Mouse (Mus musculus) gastrocnemius, postnatal 10 days (tissue): ENCODE data around the gene Dyrk2. TPM values are rescaled to one million over a fixed set of nuclear protein-coding genes. Genes with fewer than 3 reads are reported as not detected.

Experiments used
- DNase-seq: peaks from one replicate; pipeline ENCODE4 v3.0.0; 2021; ENCODE audit warnings: mixed read lengths
- long read RNA-seq, 2 experiments: library from polyadenylated mRNA; stranded (forward); transcript quantifications; one replicate each; pipeline ENCODE4 v2.0.0; 2021
- total RNA-seq, 2 experiments: library from RNA; stranded (reverse); gene quantifications; 2 replicates each; pipeline ENCODE4 v1.2.3; 2021

Dyrk2 gene
- 100 to 1,000 TPM in 1 of 2 experiments, 10 to 100 TPM in 1; 91.0 to 109 TPM for total RNA-seq
- long read RNA-seq, experiment 1, full-length matches to known transcripts = 119 of 147 reads
- long read RNA-seq, experiment 1, partial matches to known transcripts = 3 of 147 reads
- long read RNA-seq, experiment 1, other reads (novel, unspliced or antisense) = 25 of 147 reads
- long read RNA-seq, experiment 2, full-length matches to known transcripts = 82 of 107 reads
- long read RNA-seq, experiment 2, partial matches to known transcripts = 5 of 107 reads
- long read RNA-seq, experiment 2, other reads (novel, unspliced or antisense) = 20 of 107 reads

DNA sequence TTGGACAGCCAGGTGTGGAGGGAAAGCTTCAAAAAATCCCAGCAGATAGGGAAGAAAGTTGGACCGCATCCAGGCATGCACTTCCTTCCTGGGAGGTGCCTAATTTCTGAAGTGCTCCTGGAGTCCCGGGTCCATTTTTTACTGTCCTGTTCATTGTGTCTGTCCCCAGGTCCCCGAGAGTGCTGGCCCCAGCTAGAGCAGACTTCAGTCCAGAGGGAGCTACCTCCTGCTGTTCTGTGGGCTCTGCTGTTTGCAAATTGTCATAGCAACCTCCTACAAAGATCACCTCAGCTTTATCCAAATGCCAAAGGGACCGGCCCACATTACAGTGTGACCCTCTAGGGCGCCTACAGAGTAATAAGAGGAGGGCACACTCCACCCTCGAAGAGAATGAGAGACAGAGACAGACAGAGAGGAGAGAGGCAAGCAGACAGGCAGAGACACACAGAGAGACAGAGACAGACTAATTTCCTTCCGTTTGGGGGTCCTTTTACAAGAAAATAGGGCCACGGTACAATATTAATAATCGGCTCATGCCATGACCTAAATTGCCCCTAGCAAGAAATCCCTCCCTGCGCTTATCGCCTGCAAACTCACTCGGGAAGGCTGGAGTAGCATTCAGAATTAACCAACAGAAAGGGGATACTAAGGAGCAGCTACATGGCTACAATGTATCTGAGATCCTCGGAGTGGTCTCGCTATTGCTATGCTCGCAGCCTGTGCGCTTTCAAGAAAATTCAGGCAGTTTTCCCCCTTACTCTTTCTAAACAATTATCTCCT lies at the start of gene Dyrk2:
Gene Dyrk2 (minus strand): TSS at position 9 of the 780 bp plus-strand sequence.
- peak; percentile 43 for DNase-seq

GRCm38 (mm10) chr10:118902625-118903024 lies 32.6 kb upstream of the Dyrk2 start:
- no peak for DNase-seq

DNA sequence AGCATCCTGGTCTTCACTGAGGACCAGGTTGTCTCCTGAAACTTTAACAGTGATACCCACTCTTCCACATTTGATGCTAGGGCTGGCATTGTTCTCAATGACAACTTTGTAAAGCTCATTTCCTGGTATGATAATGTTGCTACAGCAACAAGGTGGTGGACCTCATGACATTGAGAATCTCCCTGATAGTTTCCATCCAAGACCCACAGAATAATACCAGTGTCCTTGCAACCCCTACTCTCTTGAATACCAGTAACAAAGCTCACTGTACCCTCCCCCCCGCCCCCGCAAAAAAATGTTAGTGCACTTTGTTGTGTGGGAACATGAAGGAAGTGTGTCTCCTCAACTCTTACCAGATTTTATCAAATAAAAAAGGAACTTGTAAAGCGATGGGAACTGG lies 23.6 kb upstream of the Dyrk2 start:
- DNase-seq = no peak

DNA sequence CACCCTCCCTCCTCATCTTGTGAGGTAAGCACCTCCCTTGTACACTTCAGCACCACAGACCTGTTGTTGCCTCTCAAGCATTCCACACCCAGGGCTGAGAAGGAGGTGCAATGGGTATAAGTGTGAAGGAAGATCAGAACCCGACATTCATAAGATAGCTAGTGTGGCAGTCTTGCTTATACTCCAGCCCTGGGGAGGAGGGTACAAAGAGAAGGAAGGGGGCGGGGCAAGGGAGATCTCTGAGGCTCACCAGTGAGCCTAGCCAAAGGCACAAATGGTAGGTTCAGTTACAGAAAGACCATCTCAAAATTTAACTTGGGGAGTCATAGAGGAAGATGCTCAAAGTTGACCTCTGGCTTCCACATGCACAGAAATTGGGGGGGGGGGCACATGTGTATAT lies 14.1 kb upstream of the Dyrk2 start:
- DNase-seq = no peak

GRCm38 (mm10) chr10:118883317-118883716 lies 13.3 kb upstream of the Dyrk2 start:
- no peak for DNase-seq

GRCm38 (mm10) chr10:118882258-118882885 lies 12.4 kb upstream of the Dyrk2 start:
- DNase-seq = no peak

- no peak for DNase-seq
Measured at GRCm38 (mm10) chr10:118880776-118881175, 10.8 kb upstream of the Dyrk2 start.

GRCm38 (mm10) chr10:118872196-118872595 lies 2.2 kb upstream of the Dyrk2 start:
- no peak for DNase-seq

DNA sequence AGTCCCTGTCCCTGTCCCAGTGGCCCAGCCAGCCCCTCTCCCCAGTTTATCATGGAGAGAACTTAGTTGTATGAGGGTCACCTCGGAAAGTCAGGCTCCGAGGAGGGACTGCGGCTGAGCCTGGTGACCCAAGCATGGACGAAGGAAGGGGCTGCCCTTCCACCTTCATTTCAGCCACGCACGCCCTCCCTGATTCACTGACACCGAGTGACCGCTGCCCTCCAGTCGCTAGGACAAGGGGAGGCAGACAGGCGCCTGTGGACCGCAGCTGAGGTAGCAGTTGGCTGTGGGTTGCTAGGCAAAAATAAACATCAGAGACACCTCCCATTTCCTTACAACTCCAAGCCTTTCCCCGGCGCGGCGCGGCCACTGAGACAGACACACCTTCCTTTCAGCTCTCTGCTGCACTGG lies 413 bp downstream of the Dyrk2 start:
- peak; percentile 61 for DNase-seq

DNA sequence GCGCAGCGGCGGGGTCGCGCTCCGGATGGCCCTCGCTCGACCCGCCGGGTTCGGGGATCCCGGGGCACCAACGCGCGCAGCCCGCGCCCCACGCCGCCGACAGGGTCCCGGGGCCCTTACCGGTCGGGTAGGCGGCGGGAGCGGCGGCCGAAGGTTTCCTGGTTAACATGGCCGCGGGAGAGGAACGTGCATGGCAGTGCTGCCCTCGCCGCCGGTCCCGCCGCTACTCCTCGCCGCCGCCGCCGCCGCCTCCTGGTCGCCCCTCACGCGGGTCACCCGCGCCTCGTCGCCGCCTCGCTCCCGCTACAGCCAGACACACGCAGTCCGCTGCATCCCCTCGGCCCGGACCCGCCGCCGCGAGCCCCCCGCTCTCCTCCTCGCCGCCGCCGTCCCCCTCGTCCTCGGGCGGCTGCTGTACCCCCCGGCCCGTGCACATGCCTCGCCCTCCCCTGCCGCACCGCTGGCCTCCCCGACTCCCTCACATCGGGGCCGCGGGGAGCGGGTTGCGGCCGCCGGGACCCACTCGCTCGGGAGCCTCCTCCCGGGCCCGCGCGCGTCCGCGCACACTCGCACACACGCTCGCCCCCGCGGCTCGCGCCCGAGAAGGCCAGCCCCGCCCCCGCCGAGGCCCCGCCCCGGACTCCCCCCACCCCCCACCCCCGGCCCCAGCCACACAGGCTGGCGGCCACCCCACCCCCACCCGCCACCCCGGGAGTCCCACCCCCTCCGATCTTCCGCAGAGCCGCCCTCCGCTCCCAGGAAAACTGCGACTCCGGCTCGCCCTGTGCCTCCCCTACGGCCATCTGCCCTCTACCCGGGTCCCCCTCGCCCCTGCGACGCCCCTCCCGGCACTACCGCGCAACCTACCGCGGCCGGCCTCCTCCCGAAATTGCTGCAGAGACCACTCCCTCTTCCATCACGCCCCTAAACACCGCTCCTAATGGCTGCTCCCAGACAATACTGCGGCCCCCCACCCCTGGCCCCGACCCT lies 1.1 kb downstream of the Dyrk2 start:
- DNase-seq = peak; percentile 91

DNA sequence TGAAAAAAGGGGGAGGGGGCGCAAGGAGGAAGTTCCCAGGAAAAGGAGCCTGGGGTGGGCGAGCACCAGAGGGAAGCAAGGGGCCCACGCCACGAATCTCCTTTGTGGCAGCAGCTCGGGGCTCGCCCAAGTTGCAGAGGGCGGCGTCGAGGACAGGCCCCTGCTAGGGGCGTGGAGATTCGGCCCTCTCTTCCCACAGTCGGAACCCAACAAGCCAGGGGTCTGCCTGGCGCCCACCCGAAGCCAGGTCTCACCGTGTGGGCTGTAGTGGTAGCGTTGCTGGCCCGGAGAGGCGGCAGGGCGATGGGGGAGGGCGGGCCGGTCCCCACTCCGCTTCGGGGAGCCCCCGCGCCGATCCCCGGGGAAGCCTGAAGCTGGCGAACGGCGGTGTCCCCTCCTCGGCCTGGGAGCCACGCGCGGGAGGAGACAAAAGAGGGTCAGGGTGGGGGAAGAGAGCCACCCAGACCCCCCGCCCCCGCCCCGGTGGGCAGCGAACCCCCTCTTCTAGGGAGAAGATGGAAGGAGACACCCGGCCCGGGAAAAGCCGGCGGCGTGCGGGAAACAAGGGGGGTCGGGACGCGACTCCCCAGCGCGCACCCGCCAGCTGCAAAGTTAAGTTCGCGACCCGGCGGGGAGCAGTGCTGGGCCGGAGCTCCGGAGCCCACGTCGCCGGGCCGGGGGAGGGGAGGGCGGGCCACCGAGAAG lies 2.0 kb downstream of the Dyrk2 start:
- peak; percentile 66 for DNase-seq

GRCm38 (mm10) chr10:118867304-118867895 lies 2.6 kb downstream of the Dyrk2 start:
- peak; percentile 26 for DNase-seq

DNA sequence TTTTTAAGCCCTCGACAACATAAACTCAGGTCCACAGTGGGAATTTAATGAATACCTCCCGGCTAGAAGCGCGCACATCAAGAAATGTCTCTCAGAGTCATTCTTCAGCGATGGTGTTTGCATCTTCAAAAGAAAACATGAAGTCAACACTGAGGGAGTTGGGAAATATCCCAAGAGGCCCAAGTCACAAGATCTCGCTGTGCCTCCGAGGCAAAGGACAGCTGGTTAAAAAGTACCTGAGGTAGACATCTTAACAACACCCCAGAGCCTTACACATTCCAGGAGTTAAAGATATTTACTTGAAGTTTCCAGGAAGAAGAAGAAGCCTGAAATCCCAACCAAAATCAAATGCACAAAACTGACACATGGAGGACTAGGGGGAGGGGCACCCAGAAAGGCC lies 5.0 kb downstream of the Dyrk2 start:
- DNase-seq = no peak

- peak; percentile 19 for DNase-seq
Measured at GRCm38 (mm10) chr10:118863611-118864010, 6.4 kb downstream of the Dyrk2 start.

DNA sequence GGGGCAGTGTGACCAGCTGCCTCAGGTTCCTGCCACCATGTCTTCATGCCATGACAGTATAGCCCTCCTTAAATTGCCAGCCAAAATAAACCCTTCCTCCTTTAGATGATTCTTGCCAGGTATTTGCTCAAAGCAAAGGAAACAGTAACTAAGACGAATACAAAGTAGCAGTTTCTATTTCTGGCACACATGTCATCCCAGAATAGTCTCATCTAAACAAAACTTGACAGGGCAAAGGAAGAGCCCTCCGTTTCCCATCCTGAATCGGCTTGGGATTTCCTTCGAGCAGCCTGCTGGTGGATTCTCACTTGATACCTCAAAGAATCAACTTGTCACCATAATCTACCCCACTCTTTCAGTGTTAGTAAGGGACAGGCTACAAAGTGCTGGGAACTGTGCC lies 7.8 kb downstream of the Dyrk2 start:
- DNase-seq = no peak

GRCm38 (mm10) chr10:118861234-118862025 lies 8.6 kb downstream of the Dyrk2 start:
- no peak for DNase-seq

GRCm38 (mm10) chr10:118859655-118860054 lies 10.4 kb downstream of the Dyrk2 start:
- no peak for DNase-seq

DNA sequence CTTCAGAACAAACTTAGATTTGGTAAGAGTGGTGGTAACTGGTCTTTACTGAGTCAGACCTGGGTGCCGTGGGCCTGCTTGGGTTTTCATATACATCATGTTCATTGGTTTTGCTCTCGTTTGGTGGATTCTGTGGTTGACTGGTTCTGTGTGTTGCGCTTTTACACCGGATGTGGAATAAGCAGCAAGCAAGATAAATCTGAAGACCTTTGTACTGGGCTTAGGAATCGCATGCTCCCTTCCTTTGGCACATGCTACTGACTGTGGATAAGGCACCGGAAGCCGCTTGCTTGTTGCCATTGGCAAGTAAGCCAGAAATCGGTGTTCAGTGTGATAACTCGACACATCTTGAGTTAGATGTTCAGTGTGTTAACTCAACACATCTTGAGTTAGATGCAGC lies 15.4 kb downstream of the Dyrk2 start:
- DNase-seq = no peak

- no peak for DNase-seq
Measured at GRCm38 (mm10) chr10:118852554-118852953, 17.5 kb downstream of the Dyrk2 start.

DNA sequence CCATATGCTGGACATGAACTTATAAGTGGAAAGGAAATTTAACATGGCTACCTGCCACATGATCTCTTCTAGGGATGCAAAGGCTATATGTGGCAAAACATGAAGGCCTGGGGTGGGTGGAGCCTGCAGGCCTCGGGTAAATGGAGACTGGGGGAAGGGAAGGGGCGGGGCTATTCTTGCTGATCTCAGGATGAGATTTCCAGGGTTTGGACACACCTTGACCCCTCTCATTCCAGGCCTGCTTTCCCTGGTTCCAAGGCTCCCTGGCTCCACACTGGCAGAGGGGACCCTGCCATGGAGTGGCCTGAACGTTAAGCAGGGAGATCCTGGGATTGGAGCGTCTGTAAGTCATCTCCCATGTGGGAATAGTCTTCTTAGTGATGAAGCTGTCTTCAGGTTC lies 21.5 kb downstream of the Dyrk2 start:
- DNase-seq = no peak
